Mouse (Mus musculus) heart, adult 2 months (tissue): Measurements from ENCODE around the gene Camkmt.

Experiments used
- CTCF ChIP-seq: fragments of 200-600 bp; IDR thresholded peaks from 2 replicates; pipeline ENCODE4 v1.8.1; 2022; ENCODE audit warnings: antibody characterized with exemption, mild to moderate bottlenecking, moderate library complexity
- POLR2A ChIP-seq: fragments of 200-500 bp; IDR thresholded peaks from 2 replicates; pipeline ENCODE4 v1.6.1; 2011; ENCODE audit warnings: mild to moderate bottlenecking, low read depth, low read length, control low read depth; ENCODE audit not compliant: insufficient read depth

- TF ChIP-seq POLR2A = no peak
- no peak for TF ChIP-seq CTCF
Observed at GRCm38 (mm10) chr17:85308566-85308965, 218.2 kb downstream of the Camkmt start.
